Mouse (Mus musculus): ENCODE data around the gene Foxg1.

GRCm38 (mm10) chr12:49375427-49376317, 6.8 kb upstream of the Foxg1 start:
- TF ChIP-seq EP300 (IDR thresholded peaks at IDR 0.05) (no peak), CTCF (IDR thresholded peaks at IDR 0.05) (no peak)

Data from lung, postnatal 0 days (tissue).